Mouse (Mus musculus) splenic B cell, adult 2 months (primary cell): ENCODE measurements around the gene Vopp1.

ENCODE experiments used
- DNase-seq: peaks from one replicate; pipeline ENCODE4 v3.0.0-alpha.2; 2011; ENCODE audit warnings: low read depth, low spot score
- H3K27me3 ChIP-seq: 2 replicates; pipeline ENCODE4 v1.6.1; 2012; ENCODE audit warnings: mild to moderate bottlenecking, low read length, moderate library complexity, mixed read lengths; ENCODE audit not compliant: control insufficient read depth, poor library complexity, insufficient read depth, severe bottlenecking
- H3K36me3 ChIP-seq: 2 replicates; pipeline ENCODE4 v1.6.1; 2012; ENCODE audit warnings: mild to moderate bottlenecking, low read length, moderate library complexity, mixed read lengths; ENCODE audit not compliant: control insufficient read depth, poor library complexity, insufficient read depth, severe bottlenecking

The Vopp1 gene

GRCm38 (mm10) chr6:57765095-57765878 lies 59.7 kb downstream of the Vopp1 start:
- no peaks in the 10 kb centered on the region for H3K27me3 ChIP-seq
- no peak for DNase-seq
- H3K36me3 ChIP-seq: no peaks in the 10 kb centered on the region

- Histone ChIP-seq H3K36me3 (no peaks in the 10 kb centered on the region), H3K27me3 (no peaks in the 10 kb centered on the region)
- DNase-seq: no peak
These were observed 61.9 kb downstream of the Vopp1 start for GRCm38 (mm10) chr6:57763054-57763453.

GRCm38 (mm10) chr6:57753962-57754759 lies 70.8 kb downstream of the Vopp1 start:
- no peaks in the 10 kb centered on the region for H3K27me3 ChIP-seq

GRCm38 (mm10) chr6:57745748-57746129 lies 79.2 kb downstream of the Vopp1 start:
- DNase-seq: no peak
- no peaks in the 10 kb centered on the region for H3K36me3 ChIP-seq
- no peaks in the 10 kb centered on the region for H3K27me3 ChIP-seq

More at GRCm38 (mm10) chr6:57753962-57754759, 70.8 kb downstream of the Vopp1 start:
- no peaks in the 10 kb centered on the region for H3K36me3 ChIP-seq
- no peak for DNase-seq

GRCm38 (mm10) chr6:57744974-57745747 lies 79.8 kb downstream of the Vopp1 start:
- no peaks in the 10 kb centered on the region for H3K27me3 ChIP-seq
- DNase-seq: no peak
- H3K36me3 ChIP-seq: no peaks in the 10 kb centered on the region

GRCm38 (mm10) chr6:57744123-57744522 lies 80.8 kb downstream of the Vopp1 start:
- no peak for DNase-seq
- Histone ChIP-seq H3K36me3 (no peaks in the 10 kb centered on the region), H3K27me3 (no peaks in the 10 kb centered on the region)

GRCm38 (mm10) chr6:57743333-57743732 lies 81.6 kb downstream of the Vopp1 start:
- H3K27me3 ChIP-seq: no peaks in the 10 kb centered on the region
- H3K36me3 ChIP-seq: no peaks in the 10 kb centered on the region
- DNase-seq: peak; percentile 13

GRCm38 (mm10) chr6:57742749-57743148 lies 82.2 kb downstream of the Vopp1 start:
- no peaks in the 10 kb centered on the region for H3K27me3 ChIP-seq
- no peaks in the 10 kb centered on the region for H3K36me3 ChIP-seq
- no peak for DNase-seq

GRCm38 (mm10) chr6:57721347-57721746 lies 103.6 kb downstream of the Vopp1 start:
- H3K27me3 ChIP-seq: no peaks in the 10 kb centered on the region
- peaks cover 3% of the 10 kb centered on the region; the same call in 1 of the 2 replicates for H3K36me3 ChIP-seq
- no peak for DNase-seq

GRCm38 (mm10) chr6:57711726-57712125 lies 113.2 kb downstream of the Vopp1 start:
- DNase-seq: peak; percentile 37

GRCm38 (mm10) chr6:57706721-57707120 lies 118.2 kb downstream of the Vopp1 start:
- peak; percentile 55 for DNase-seq
- no peaks in the 10 kb centered on the region for H3K36me3 ChIP-seq
- H3K27me3 ChIP-seq: no peaks in the 10 kb centered on the region

More at GRCm38 (mm10) chr6:57711726-57712125, 113.2 kb downstream of the Vopp1 start:
- Histone ChIP-seq H3K36me3 (no peaks in the 10 kb centered on the region), H3K27me3 (no peaks in the 10 kb centered on the region)

- no peaks in the 10 kb centered on the region for H3K27me3 ChIP-seq
- DNase-seq: no peak
- no peaks in the 10 kb centered on the region for H3K36me3 ChIP-seq
These were observed 121.3 kb downstream of the Vopp1 start for GRCm38 (mm10) chr6:57703703-57704102.

- peak; percentile 97 for DNase-seq
- H3K36me3 ChIP-seq: no peaks in the 10 kb centered on the region
- H3K27me3 ChIP-seq: no peaks in the 10 kb centered on the region
These were observed 122.0 kb downstream of the Vopp1 start for GRCm38 (mm10) chr6:57702743-57703499.

- H3K36me3 ChIP-seq: no peaks in the 10 kb centered on the region
- DNase-seq: no peak
- H3K27me3 ChIP-seq: no peaks in the 10 kb centered on the region
These were observed 122.6 kb downstream of the Vopp1 start, which contains the start of gene Lancl2 for GRCm38 (mm10) chr6:57702376-57702742. Gene Lancl2, plus strand, starts transcription at chr6:57702540.
